Mouse (Mus musculus): ENCODE data around the gene Ephb2. TPM values are rescaled to one million over a fixed set of nuclear protein-coding genes. Genes with fewer than 3 reads are reported as not detected.

The Ephb2 gene
- polyA plus RNA-seq, 1 experiment, result 15.1 TPM

DNA sequence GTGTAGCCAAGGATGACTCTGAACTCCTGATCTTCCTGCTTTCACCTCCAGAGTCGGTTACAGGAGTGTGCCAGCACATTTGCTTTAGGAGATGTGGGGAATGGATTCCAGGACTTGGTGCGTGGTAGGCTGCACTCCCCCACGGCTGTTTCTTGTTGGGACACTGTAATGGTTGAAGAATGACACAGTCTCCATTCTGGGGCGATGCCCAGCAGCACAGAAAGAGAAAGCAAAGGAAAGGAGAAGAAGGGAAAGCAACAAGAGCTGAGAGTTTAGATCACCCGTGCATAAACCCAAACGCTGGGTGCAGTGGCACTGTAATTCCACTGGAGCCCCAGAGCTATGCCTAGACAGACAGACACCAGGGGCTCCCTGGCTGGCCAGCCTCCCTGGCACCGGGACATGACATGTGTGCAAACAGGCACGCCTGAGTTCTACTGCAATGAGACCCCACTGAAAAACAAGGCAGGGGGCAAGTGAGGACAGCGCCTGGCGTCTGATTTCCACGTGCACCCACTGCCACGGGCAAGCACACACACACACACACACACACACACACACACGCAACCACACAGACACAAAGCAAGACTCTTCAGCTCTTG lies 104.7 kb downstream of the Ephb2 start:
- H3K4me1 ChIP-seq (ENCODE audit: control insufficient read depth, insufficient read depth, low read length), result peaks cover 33% of the 10 kb centered on the region
- H3K4me3 ChIP-seq (ENCODE audit: low read depth, low read length), result no peak overlapping the region
- peak overlapping the region; percentile 26 for H3K9ac ChIP-seq (ENCODE audit: low read depth, poor library complexity, severe bottlenecking)
- no peaks in the 10 kb centered on the region for H3K9me3 ChIP-seq (replicated peaks; ENCODE audit: control insufficient read depth, insufficient read depth, low read length, poor library complexity, severe bottlenecking)
- no peaks in the 10 kb centered on the region for H3K36me3 ChIP-seq (ENCODE audit: control insufficient read depth, insufficient read depth, low read length, poor library complexity, severe bottlenecking)
- peak overlapping the region; percentile 65 for H3K27ac ChIP-seq (ENCODE audit: insufficient read depth, low read length)
- no peak for TF ChIP-seq POLR2A (IDR thresholded peaks at IDR 0.05; ENCODE audit: insufficient read depth, low read length)
- TF ChIP-seq EP300 (IDR thresholded peaks at IDR 0.05; ENCODE audit: insufficient read depth, low read depth, low read length), result no peak
- H3K27me3 ChIP-seq (ENCODE audit: control insufficient read depth, insufficient read depth, low read length, poor library complexity, severe bottlenecking), result no peaks in the 10 kb centered on the region

DNA sequence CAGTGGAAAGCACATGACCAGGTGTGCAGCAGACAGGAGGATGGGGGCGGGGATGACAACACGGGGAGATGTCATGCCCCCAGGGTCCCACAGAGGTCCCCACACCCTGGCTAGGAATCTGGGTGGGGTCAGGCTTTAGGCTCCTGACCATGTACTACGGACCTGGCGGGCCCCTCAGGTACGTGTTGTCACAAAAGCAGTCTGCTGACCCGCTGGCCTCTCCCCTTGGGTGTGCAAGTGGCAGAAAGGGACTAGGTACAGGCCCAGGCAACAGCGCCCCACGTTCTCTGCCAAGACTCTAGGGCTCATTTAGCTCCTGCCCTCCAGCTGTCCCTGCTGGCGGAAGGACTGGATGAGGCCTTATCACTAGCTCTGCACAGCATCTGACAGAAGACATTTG lies 105.3 kb downstream of the Ephb2 start:
- peak overlapping the region; percentile 65 for H3K27ac ChIP-seq (ENCODE audit: insufficient read depth, low read length)
- TF ChIP-seq EP300 (IDR thresholded peaks at IDR 0.05; ENCODE audit: insufficient read depth, low read depth, low read length) (peak; percentile 99), POLR2A (IDR thresholded peaks at IDR 0.05; ENCODE audit: insufficient read depth, low read length) (no peak)
- no peaks in the 10 kb centered on the region for H3K9me3 ChIP-seq (replicated peaks; ENCODE audit: control insufficient read depth, insufficient read depth, low read length, poor library complexity, severe bottlenecking)
- H3K4me1 ChIP-seq (ENCODE audit: control insufficient read depth, insufficient read depth, low read length), result peaks cover 29% of the 10 kb centered on the region
- peak overlapping the region; percentile 26 for H3K9ac ChIP-seq (ENCODE audit: low read depth, poor library complexity, severe bottlenecking)
- no peaks in the 10 kb centered on the region for H3K27me3 ChIP-seq (ENCODE audit: control insufficient read depth, insufficient read depth, low read length, poor library complexity, severe bottlenecking)
- no peaks in the 10 kb centered on the region for H3K36me3 ChIP-seq (ENCODE audit: control insufficient read depth, insufficient read depth, low read length, poor library complexity, severe bottlenecking)
- peak overlapping the region; percentile 16 for H3K4me3 ChIP-seq (ENCODE audit: low read depth, low read length)

DNA sequence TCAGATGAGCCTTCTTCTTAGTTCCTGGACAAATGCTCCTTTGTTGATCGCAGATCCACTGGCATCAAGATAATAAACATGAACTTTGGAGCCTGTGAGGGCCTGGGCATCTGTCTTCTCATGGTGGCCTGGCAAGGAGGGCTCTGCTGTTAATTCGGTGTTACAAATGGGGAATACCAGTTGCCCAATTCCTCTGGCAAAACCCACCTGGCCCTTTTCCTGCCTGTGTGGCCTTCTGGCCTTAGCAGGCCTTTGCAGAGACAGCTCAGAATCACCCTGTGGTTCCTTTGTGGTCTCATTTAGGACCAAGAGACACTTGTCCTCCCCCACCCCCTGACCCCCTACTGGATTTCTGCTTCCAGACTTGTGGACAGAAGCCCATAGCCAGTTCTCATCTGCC lies 106.2 kb downstream of the Ephb2 start:
- no peaks in the 10 kb centered on the region for H3K27me3 ChIP-seq (ENCODE audit: control insufficient read depth, insufficient read depth, low read length, poor library complexity, severe bottlenecking)
- no peaks in the 10 kb centered on the region for H3K36me3 ChIP-seq (ENCODE audit: control insufficient read depth, insufficient read depth, low read length, poor library complexity, severe bottlenecking)
- peak overlapping the region; percentile 36 for H3K27ac ChIP-seq (ENCODE audit: insufficient read depth, low read length)
- no peak overlapping the region for H3K4me3 ChIP-seq (ENCODE audit: low read depth, low read length)
- peaks cover 26% of the 10 kb centered on the region for H3K4me1 ChIP-seq (ENCODE audit: control insufficient read depth, insufficient read depth, low read length)
- no peak overlapping the region for H3K9ac ChIP-seq (ENCODE audit: low read depth, poor library complexity, severe bottlenecking)
- TF ChIP-seq CTCF (IDR thresholded peaks at IDR 0.05; ENCODE audit: low read depth, low read length), result no peak
- H3K9me3 ChIP-seq (replicated peaks; ENCODE audit: control insufficient read depth, insufficient read depth, low read length, poor library complexity, severe bottlenecking), result no peaks in the 10 kb centered on the region

DNA sequence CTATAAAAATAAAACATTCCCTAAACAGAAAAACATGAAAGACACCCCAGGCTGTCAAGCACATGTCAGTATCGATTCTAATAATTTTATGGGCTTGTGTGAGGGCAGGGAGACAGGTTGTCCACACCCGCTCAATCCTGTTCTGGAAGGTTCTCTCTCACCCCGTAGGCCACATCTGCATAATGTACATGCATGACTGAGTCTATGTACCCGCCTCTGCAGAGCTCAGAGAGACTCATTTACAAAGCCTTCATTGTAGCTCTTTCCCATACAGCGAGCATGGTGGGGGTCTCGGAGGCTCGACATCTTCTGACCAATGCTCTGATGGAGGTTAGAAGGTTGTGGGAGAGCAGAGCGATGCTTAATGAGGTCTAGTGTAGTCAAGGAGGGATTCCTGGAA lies 108.8 kb downstream of the Ephb2 start:
- TF ChIP-seq CTCF (IDR thresholded peaks at IDR 0.05; ENCODE audit: low read depth, low read length) (no peak), POLR2A (IDR thresholded peaks at IDR 0.05; ENCODE audit: insufficient read depth, low read length) (no peak)
- peaks cover 16% of the 10 kb centered on the region for H3K4me1 ChIP-seq (ENCODE audit: control insufficient read depth, insufficient read depth, low read length)
- H3K36me3 ChIP-seq (ENCODE audit: control insufficient read depth, insufficient read depth, low read length, poor library complexity, severe bottlenecking), result no peaks in the 10 kb centered on the region
- H3K9ac ChIP-seq (ENCODE audit: low read depth, poor library complexity, severe bottlenecking), result no peak overlapping the region
- no peak overlapping the region for H3K27ac ChIP-seq (ENCODE audit: insufficient read depth, low read length)
- no peak overlapping the region for H3K4me3 ChIP-seq (ENCODE audit: low read depth, low read length)
- H3K9me3 ChIP-seq (replicated peaks; ENCODE audit: control insufficient read depth, insufficient read depth, low read length, poor library complexity, severe bottlenecking), result no peaks in the 10 kb centered on the region
- no peaks in the 10 kb centered on the region for H3K27me3 ChIP-seq (ENCODE audit: control insufficient read depth, insufficient read depth, low read length, poor library complexity, severe bottlenecking)

DNA sequence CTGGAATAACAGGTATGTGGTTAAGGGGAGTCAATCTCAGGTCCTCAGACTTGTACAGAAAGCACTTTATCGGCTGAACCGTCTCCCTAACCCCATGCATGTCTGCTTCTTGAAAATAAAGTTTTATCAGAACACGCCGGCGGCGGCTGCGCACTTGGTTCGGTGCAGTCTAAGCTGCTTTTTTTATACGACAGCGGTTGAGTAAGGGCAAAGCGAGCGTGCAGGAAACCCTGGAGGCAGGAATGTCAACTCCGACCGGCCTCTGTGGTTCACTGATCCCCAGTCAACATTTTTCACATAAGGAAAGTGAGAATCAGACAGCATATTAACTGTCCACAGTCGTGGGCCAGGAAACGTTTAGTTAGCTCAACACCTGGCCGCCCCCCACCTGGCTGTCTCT lies 111.1 kb downstream of the Ephb2 start:
- Histone ChIP-seq H3K4me1 (ENCODE audit: control insufficient read depth, insufficient read depth, low read length) (peaks cover 14% of the 10 kb centered on the region), H3K36me3 (ENCODE audit: control insufficient read depth, insufficient read depth, low read length, poor library complexity, severe bottlenecking) (no peaks in the 10 kb centered on the region)

DNA sequence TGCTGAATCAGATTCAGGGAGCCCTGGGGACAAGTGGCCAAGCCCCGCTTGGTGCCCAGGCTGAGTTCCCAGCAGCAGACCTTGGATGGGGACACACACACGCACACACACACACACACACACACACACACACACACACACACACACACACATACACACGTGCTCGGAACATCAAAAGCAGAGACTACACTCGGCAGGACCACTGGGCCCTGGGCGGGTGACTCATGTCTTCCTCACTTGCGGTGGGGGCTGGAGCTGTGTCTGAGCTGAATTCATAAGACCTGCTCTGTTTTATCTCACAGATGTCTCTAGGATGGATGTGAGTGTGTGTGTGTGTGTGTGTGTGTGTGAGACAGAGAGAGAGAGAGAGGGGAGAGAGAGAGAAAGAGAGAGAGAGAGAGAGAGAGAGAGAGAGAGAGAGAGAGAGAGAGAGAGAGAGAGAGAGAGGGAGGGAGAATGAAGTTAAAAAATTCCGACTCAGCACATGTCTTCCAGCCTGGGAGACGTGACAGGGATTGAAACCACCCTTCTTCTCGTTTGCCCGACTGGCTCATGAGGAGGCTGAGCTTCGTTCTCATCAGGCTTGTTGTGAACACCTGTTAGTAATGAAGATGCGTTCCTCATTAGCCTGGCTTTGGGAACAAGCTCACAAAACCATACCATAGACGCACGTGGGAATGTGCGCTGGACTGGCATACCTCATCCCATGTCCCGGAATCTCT lies 113.3 kb downstream of the Ephb2 start:
- H3K36me3 ChIP-seq (ENCODE audit: control insufficient read depth, insufficient read depth, low read length, poor library complexity, severe bottlenecking), result no peaks in the 10 kb centered on the region
- TF ChIP-seq CTCF (IDR thresholded peaks at IDR 0.05; ENCODE audit: low read depth, low read length), result no peak
- TF ChIP-seq POLR2A (IDR thresholded peaks at IDR 0.05; ENCODE audit: insufficient read depth, low read length), result no peak
- no peak for TF ChIP-seq EP300 (IDR thresholded peaks at IDR 0.05; ENCODE audit: insufficient read depth, low read depth, low read length)

More for the DNA sequence above, 111.1 kb downstream of the Ephb2 start:
- Histone ChIP-seq H3K9ac (ENCODE audit: low read depth, poor library complexity, severe bottlenecking) (no peak overlapping the region), H3K27me3 (ENCODE audit: control insufficient read depth, insufficient read depth, low read length, poor library complexity, severe bottlenecking) (no peaks in the 10 kb centered on the region), H3K4me3 (ENCODE audit: low read depth, low read length) (no peak overlapping the region), H3K27ac (ENCODE audit: insufficient read depth, low read length) (no peak overlapping the region), H3K9me3 (replicated peaks; ENCODE audit: control insufficient read depth, insufficient read depth, low read length, poor library complexity, severe bottlenecking) (no peaks in the 10 kb centered on the region)
- TF ChIP-seq CTCF (IDR thresholded peaks at IDR 0.05; ENCODE audit: low read depth, low read length) (no peak), POLR2A (IDR thresholded peaks at IDR 0.05; ENCODE audit: insufficient read depth, low read length) (no peak), EP300 (IDR thresholded peaks at IDR 0.05; ENCODE audit: insufficient read depth, low read depth, low read length) (no peak)

More for the DNA sequence above, 113.3 kb downstream of the Ephb2 start:
- Histone ChIP-seq H3K27me3 (ENCODE audit: control insufficient read depth, insufficient read depth, low read length, poor library complexity, severe bottlenecking) (no peaks in the 10 kb centered on the region), H3K27ac (ENCODE audit: insufficient read depth, low read length) (no peak overlapping the region), H3K9ac (ENCODE audit: low read depth, poor library complexity, severe bottlenecking) (no peak overlapping the region), H3K4me3 (ENCODE audit: low read depth, low read length) (no peak overlapping the region), H3K9me3 (replicated peaks; ENCODE audit: control insufficient read depth, insufficient read depth, low read length, poor library complexity, severe bottlenecking) (no peaks in the 10 kb centered on the region), H3K4me1 (ENCODE audit: control insufficient read depth, insufficient read depth, low read length) (peaks cover 8% of the 10 kb centered on the region)
